Mouse (Mus musculus) bone marrow, adult 2 months (tissue): ENCODE data around the gene Ankfy1.

Source experiments
- CTCF ChIP-seq: fragments of 200-500 bp; IDR thresholded peaks from 2 replicates; pipeline ENCODE4 v1.5.1; 2011; ENCODE audit warnings: low read length, control low read depth; ENCODE audit not compliant: control insufficient read depth, insufficient read depth
- POLR2A ChIP-seq: fragments of 200-500 bp; IDR thresholded peaks from 2 replicates; pipeline ENCODE4 v1.6.1; 2011; ENCODE audit warnings: low read depth, mild to moderate bottlenecking, control low read depth, low read length, borderline replicate concordance; ENCODE audit not compliant: control insufficient read depth

- no peak for TF ChIP-seq CTCF
- TF ChIP-seq POLR2A: no peak
Measured at GRCm38 (mm10) chr11:72782503-72782902, 92.7 kb downstream of the Ankfy1 start.
